Mouse (Mus musculus): ENCODE data around the gene Zfp451. TPM values are rescaled to one million over a fixed set of nuclear protein-coding genes. Genes with fewer than 3 reads are reported as not detected.

Gene Zfp451
- polyA plus RNA-seq, 1 experiment, result 3.3 TPM

- H3K4me3 ChIP-seq (ENCODE audit: extremely low read depth, insufficient read depth, insufficient read length), result no peak overlapping the region
- peaks cover 28% of the 10 kb centered on the region for H3K36me3 ChIP-seq (ENCODE audit: control insufficient read depth, insufficient read depth, low read length)
- no peaks in the 10 kb centered on the region for H3K27me3 ChIP-seq (ENCODE audit: control insufficient read depth, insufficient read depth, low read length)
- no peaks in the 10 kb centered on the region for H3K4me1 ChIP-seq (ENCODE audit: control insufficient read depth, insufficient read depth, insufficient read length)
- DNase-seq (ENCODE audit: low read depth in 1 of 2, low spot score in 2 of 2), result no peak
- 96% methylated on average over 10 of the region's 10 CpGs for WGBS
- H3K27ac ChIP-seq (ENCODE audit: insufficient read depth, low read length), result no peak overlapping the region
- TF ChIP-seq CTCF (IDR thresholded peaks at IDR 0.05; ENCODE audit: extremely low read depth, insufficient read depth, insufficient read length, insufficient replicate concordance), result no peak
These were observed 42.8 kb downstream of the Zfp451 start for GRCm38 (mm10) chr1:33771621-33772020.

- no peak overlapping the region for H3K27ac ChIP-seq (ENCODE audit: insufficient read depth, low read length)
- H3K27me3 ChIP-seq (ENCODE audit: control insufficient read depth, insufficient read depth, low read length), result no peaks in the 10 kb centered on the region
- peaks cover 25% of the 10 kb centered on the region for H3K36me3 ChIP-seq (ENCODE audit: control insufficient read depth, insufficient read depth, low read length)
- TF ChIP-seq CTCF (IDR thresholded peaks at IDR 0.05; ENCODE audit: extremely low read depth, insufficient read depth, insufficient read length, insufficient replicate concordance) (no peak), POLR2A (IDR thresholded peaks at IDR 0.05; ENCODE audit: low read depth, low read length) (no peak)
- H3K4me3 ChIP-seq (ENCODE audit: extremely low read depth, insufficient read depth, insufficient read length), result no peak overlapping the region
- no peaks in the 10 kb centered on the region for H3K4me1 ChIP-seq (ENCODE audit: control insufficient read depth, insufficient read depth, insufficient read length)
- DNase-seq (ENCODE audit: low read depth in 1 of 2, low spot score in 2 of 2), result no peak
These were observed 45.6 kb downstream of the Zfp451 start for GRCm38 (mm10) chr1:33768827-33769226.

- Histone ChIP-seq H3K27me3 (ENCODE audit: control insufficient read depth, insufficient read depth, low read length) (no peaks in the 10 kb centered on the region), H3K4me1 (ENCODE audit: control insufficient read depth, insufficient read depth, insufficient read length) (no peaks in the 10 kb centered on the region), H3K27ac (ENCODE audit: insufficient read depth, low read length) (no peak overlapping the region), H3K36me3 (ENCODE audit: control insufficient read depth, insufficient read depth, low read length) (peaks cover 24% of the 10 kb centered on the region), H3K4me3 (ENCODE audit: extremely low read depth, insufficient read depth, insufficient read length) (no peak overlapping the region)
- no peak for DNase-seq (ENCODE audit: low read depth in 1 of 2, low spot score in 2 of 2)
- TF ChIP-seq POLR2A (IDR thresholded peaks at IDR 0.05; ENCODE audit: low read depth, low read length) (no peak), CTCF (IDR thresholded peaks at IDR 0.05; ENCODE audit: extremely low read depth, insufficient read depth, insufficient read length, insufficient replicate concordance) (no peak)
- WGBS, result 83% methylated on average over 1 of the region's 1 CpGs
These were observed 46.2 kb downstream of the Zfp451 start for GRCm38 (mm10) chr1:33768091-33768787.

GRCm38 (mm10) chr1:33766520-33767508 is 47.6 kb downstream of the Zfp451 start:
- Histone ChIP-seq H3K4me3 (ENCODE audit: extremely low read depth, insufficient read depth, insufficient read length) (no peak overlapping the region), H3K36me3 (ENCODE audit: control insufficient read depth, insufficient read depth, low read length) (peaks cover 24% of the 10 kb centered on the region), H3K27me3 (ENCODE audit: control insufficient read depth, insufficient read depth, low read length) (no peaks in the 10 kb centered on the region), H3K27ac (ENCODE audit: insufficient read depth, low read length) (no peak overlapping the region), H3K4me1 (ENCODE audit: control insufficient read depth, insufficient read depth, insufficient read length) (no peaks in the 10 kb centered on the region)
- TF ChIP-seq CTCF (IDR thresholded peaks at IDR 0.05; ENCODE audit: extremely low read depth, insufficient read depth, insufficient read length, insufficient replicate concordance), result no peak
- no peak for TF ChIP-seq POLR2A (IDR thresholded peaks at IDR 0.05; ENCODE audit: low read depth, low read length)
- 93% methylated on average over 16 of the region's 16 CpGs for WGBS
- no peak for DNase-seq (ENCODE audit: low read depth in 1 of 2, low spot score in 2 of 2)

GRCm38 (mm10) chr1:33765468-33766080 is 48.8 kb downstream of the Zfp451 start:
- Histone ChIP-seq H3K36me3 (ENCODE audit: control insufficient read depth, insufficient read depth, low read length) (peaks cover 14% of the 10 kb centered on the region), H3K27ac (ENCODE audit: insufficient read depth, low read length) (no peak overlapping the region), H3K27me3 (ENCODE audit: control insufficient read depth, insufficient read depth, low read length) (no peaks in the 10 kb centered on the region), H3K4me1 (ENCODE audit: control insufficient read depth, insufficient read depth, insufficient read length) (no peaks in the 10 kb centered on the region), H3K4me3 (ENCODE audit: extremely low read depth, insufficient read depth, insufficient read length) (no peak overlapping the region)
- TF ChIP-seq CTCF (IDR thresholded peaks at IDR 0.05; ENCODE audit: extremely low read depth, insufficient read depth, insufficient read length, insufficient replicate concordance) (no peak), POLR2A (IDR thresholded peaks at IDR 0.05; ENCODE audit: low read depth, low read length) (no peak)
- DNase-seq (ENCODE audit: low read depth in 1 of 2, low spot score in 2 of 2), result no peak
- WGBS, result 94% methylated on average over 11 of the region's 11 CpGs

- 92% methylated on average over 2 of the region's 2 CpGs for WGBS
- no peaks in the 10 kb centered on the region for H3K27me3 ChIP-seq (ENCODE audit: control insufficient read depth, insufficient read depth, low read length)
- no peak overlapping the region for H3K4me3 ChIP-seq (ENCODE audit: extremely low read depth, insufficient read depth, insufficient read length)
- DNase-seq (ENCODE audit: low read depth in 1 of 2, low spot score in 2 of 2), result no peak
- peaks cover 3% of the 10 kb centered on the region for H3K36me3 ChIP-seq (ENCODE audit: control insufficient read depth, insufficient read depth, low read length)
- H3K27ac ChIP-seq (ENCODE audit: insufficient read depth, low read length), result no peak overlapping the region
- no peak for TF ChIP-seq POLR2A (IDR thresholded peaks at IDR 0.05; ENCODE audit: low read depth, low read length)
- TF ChIP-seq CTCF (IDR thresholded peaks at IDR 0.05; ENCODE audit: extremely low read depth, insufficient read depth, insufficient read length, insufficient replicate concordance), result no peak
- no peaks in the 10 kb centered on the region for H3K4me1 ChIP-seq (ENCODE audit: control insufficient read depth, insufficient read depth, insufficient read length)
These were observed 50.6 kb downstream of the Zfp451 start for GRCm38 (mm10) chr1:33763826-33764225.
